Mouse (Mus musculus) heart, adult 8-10 months (tissue): Measurements from ENCODE around the gene Rorc. TPM values are rescaled to one million over a fixed set of nuclear protein-coding genes. Genes with fewer than 3 reads are reported as not detected.

ENCODE experiments used
- DNase-seq: peaks from one replicate; pipeline ENCODE4 v3.0.0; 2022; ENCODE audit warnings: low spot score
- total RNA-seq, 4 experiments: library from RNA; stranded (reverse); gene quantifications; 2 replicates each; pipeline ENCODE4 v1.2.4; 2022

The Rorc gene
- total RNA-seq: 10 to 100 TPM; 36.3 to 53.0 (median 47.2) TPM

GRCm38 (mm10) chr3:94372641-94373040 is at the start of gene Rorc:
Gene Rorc, plus strand, starts transcription at chr3:94372794.
- DNase-seq: peak; percentile 42

- DNase-seq: no peak
These were observed 43.9 kb upstream of the Rorc start for GRCm38 (mm10) chr3:94328681-94329080.

- DNase-seq: no peak
These were observed 38.2 kb upstream of the Rorc start for GRCm38 (mm10) chr3:94334442-94334841.

- no peak for DNase-seq
These were observed 34.1 kb upstream of the Rorc start for GRCm38 (mm10) chr3:94338522-94338921.

GRCm38 (mm10) chr3:94341959-94342422 is 30.6 kb upstream of the Rorc start, which contains the start of gene Them5:
Gene Them5, plus strand, starts transcription at chr3:94342099.
- no peak for DNase-seq

- no peak for DNase-seq
These were observed 30.0 kb upstream of the Rorc start for GRCm38 (mm10) chr3:94342552-94342951.

GRCm38 (mm10) chr3:94344182-94344581 is 28.4 kb upstream of the Rorc start:
- DNase-seq: no peak

- DNase-seq: no peak
These were observed 27.7 kb upstream of the Rorc start for GRCm38 (mm10) chr3:94344897-94345296.

GRCm38 (mm10) chr3:94348146-94348545 is 24.4 kb upstream of the Rorc start:
- DNase-seq: no peak

GRCm38 (mm10) chr3:94360812-94361211 is 11.8 kb upstream of the Rorc start:
- DNase-seq: no peak

GRCm38 (mm10) chr3:94362138-94362537 is 10.5 kb upstream of the Rorc start, which contains the start of gene C2cd4d:
Gene C2cd4d, plus strand, starts transcription at chr3:94362438.
- no peak for DNase-seq

GRCm38 (mm10) chr3:94363291-94364153 is 9.1 kb upstream of the Rorc start:
- no peak for DNase-seq

- no peak for DNase-seq
These were observed 8.5 kb upstream of the Rorc start for GRCm38 (mm10) chr3:94364154-94364526.

- peak; percentile 77 for DNase-seq
These were observed 5.8 kb upstream of the Rorc start for GRCm38 (mm10) chr3:94366761-94367160.

GRCm38 (mm10) chr3:94367511-94367910 is 5.1 kb upstream of the Rorc start:
- no peak for DNase-seq

GRCm38 (mm10) chr3:94368631-94369030 is 4.0 kb upstream of the Rorc start:
- DNase-seq: no peak

GRCm38 (mm10) chr3:94369709-94370108 is 2.9 kb upstream of the Rorc start:
- DNase-seq: no peak

- DNase-seq: peak; percentile 69
These were observed 957 bp upstream of the Rorc start for GRCm38 (mm10) chr3:94371637-94372036.

GRCm38 (mm10) chr3:94372038-94372437 is 556 bp upstream of the Rorc start:
- no peak for DNase-seq

- DNase-seq: no peak
These were observed 496 bp downstream of the Rorc start for GRCm38 (mm10) chr3:94373090-94373489.

- no peak for DNase-seq
These were observed 1.0 kb downstream of the Rorc start for GRCm38 (mm10) chr3:94373597-94374011.

GRCm38 (mm10) chr3:94374636-94375035 is 2.0 kb downstream of the Rorc start:
- no peak for DNase-seq

- no peak for DNase-seq
These were observed 2.6 kb downstream of the Rorc start for GRCm38 (mm10) chr3:94375146-94375545.
